Mouse (Mus musculus) hindlimb bud, embryonic 11.5 days (tissue): Measurements from ENCODE around the gene Pdcd11.

Source experiments
- DNase-seq: peaks from one replicate; pipeline ENCODE4 v3.0.0-alpha.2; 2012; ENCODE audit warnings: low read depth, low spot score; ENCODE audit errors: extremely low spot score

Pdcd11 gene

GRCm38 (mm10) chr19:47090550-47091156 lies at the start of gene Pdcd11, which contains the start of gene Usmg5:
TSS of gene Pdcd11 (plus strand) at chr19:47090768.
TSS of gene Usmg5 (minus strand) at chr19:47090647.
- peak; percentile 86 for DNase-seq

- no peak for DNase-seq
Measured at GRCm38 (mm10) chr19:47043608-47044007, 47.0 kb upstream of the Pdcd11 start.

- DNase-seq = no peak
Measured at GRCm38 (mm10) chr19:47046343-47046742, 44.2 kb upstream of the Pdcd11 start.

GRCm38 (mm10) chr19:47047236-47047833 lies 43.2 kb upstream of the Pdcd11 start:
- no peak for DNase-seq

GRCm38 (mm10) chr19:47049061-47049460 lies 41.5 kb upstream of the Pdcd11 start:
- DNase-seq = no peak

GRCm38 (mm10) chr19:47049840-47050239 lies 40.7 kb upstream of the Pdcd11 start:
- DNase-seq = no peak

GRCm38 (mm10) chr19:47050271-47051032 lies 40.1 kb upstream of the Pdcd11 start, which contains the start of gene Pcgf6:
TSS of gene Pcgf6 (minus strand) at chr19:47050906.
- peak; percentile 49 for DNase-seq

- no peak for DNase-seq
Measured at GRCm38 (mm10) chr19:47052927-47053326, 37.6 kb upstream of the Pdcd11 start.

- no peak for DNase-seq
Measured at GRCm38 (mm10) chr19:47053471-47053870, 37.1 kb upstream of the Pdcd11 start.

GRCm38 (mm10) chr19:47057684-47058083 lies 32.9 kb upstream of the Pdcd11 start:
- no peak for DNase-seq

GRCm38 (mm10) chr19:47065860-47066259 lies 24.7 kb upstream of the Pdcd11 start:
- no peak for DNase-seq

GRCm38 (mm10) chr19:47067096-47067882 lies 23.3 kb upstream of the Pdcd11 start, which contains the start of gene Taf5:
TSS of gene Taf5 (plus strand) at chr19:47067746.
- DNase-seq = peak; percentile 94

- no peak for DNase-seq
Measured at GRCm38 (mm10) chr19:47067924-47068611, 22.5 kb upstream of the Pdcd11 start.

- no peak for DNase-seq
Measured at GRCm38 (mm10) chr19:47088226-47088625, 2.3 kb upstream of the Pdcd11 start.

GRCm38 (mm10) chr19:47089718-47090525 lies 646 bp upstream of the Pdcd11 start:
- no peak for DNase-seq

- no peak for DNase-seq
Measured at GRCm38 (mm10) chr19:47101080-47101479, 10.5 kb downstream of the Pdcd11 start.

GRCm38 (mm10) chr19:47104641-47105271 lies 14.2 kb downstream of the Pdcd11 start:
- no peak for DNase-seq

- DNase-seq = no peak
Measured at GRCm38 (mm10) chr19:47118634-47119033, 28.1 kb downstream of the Pdcd11 start.

- DNase-seq = no peak
Measured at GRCm38 (mm10) chr19:47121054-47121453, 30.5 kb downstream of the Pdcd11 start.
